Mouse (Mus musculus) spleen, embryonic (tissue): ENCODE measurements at regions not wholly inside any gene's neighbourhood (a gene's known extent, or its start where the extent isn't known, plus 50 kb on each side); places are given as distances from the start of the nearest gene placed in this dataset.

Experiments used
- CTCF ChIA-PET: fragments of 350-600 bp; sonication (Branson Sonifier 250); formaldehyde crosslinking; loops from one replicate; lab custom pipeline; 2022; lab: Charles Lee

- CTCF ChIA-PET = interaction anchor here (0.6 kb wide), 2 partner anchors 31 to 54 kb away, joined by 3 to 4 read pairs; no protein-coding TSS in a partner anchor
Observed at GRCm38 (mm10) chr8:10870423-10871055, 137.7 kb downstream of the Irs2 start.

GRCm38 (mm10) chr8:10869866-10870265 lies 138.4 kb downstream of the Irs2 start:
- CTCF ChIA-PET = no interaction called here

GRCm38 (mm10) chr8:10866696-10867395 lies 141.4 kb downstream of the Irs2 start:
- CTCF ChIA-PET = interaction anchor here (0.5 kb wide), 1 partner anchor 28 kb away, joined by 4 read pairs; no protein-coding TSS in a partner anchor

GRCm38 (mm10) chr8:10865941-10866513 lies 142.2 kb downstream of the Irs2 start:
- CTCF ChIA-PET = no interaction called here

GRCm38 (mm10) chr8:10865415-10865821 lies 142.8 kb downstream of the Irs2 start:
- CTCF ChIA-PET = interaction anchor here (0.7 kb wide), 1 partner anchor 270 kb away, joined by 3 read pairs; no protein-coding TSS in a partner anchor

- CTCF ChIA-PET = no interaction called here
Observed at GRCm38 (mm10) chr8:10862442-10862841, 145.8 kb downstream of the Irs2 start.

GRCm38 (mm10) chr8:10860810-10861209 lies 147.4 kb downstream of the Irs2 start:
- CTCF ChIA-PET = no interaction called here

GRCm38 (mm10) chr8:10857874-10858273 lies 150.4 kb downstream of the Irs2 start:
- CTCF ChIA-PET = no interaction called here

GRCm38 (mm10) chr8:10856996-10857720 lies 151.1 kb downstream of the Irs2 start:
- CTCF ChIA-PET = no interaction called here

GRCm38 (mm10) chr8:10855696-10856095 lies 152.6 kb downstream of the Irs2 start:
- CTCF ChIA-PET = no interaction called here

- CTCF ChIA-PET = no interaction called here
Observed at GRCm38 (mm10) chr8:10855131-10855530, 153.1 kb downstream of the Irs2 start.

- CTCF ChIA-PET = no interaction called here
Observed at GRCm38 (mm10) chr8:10854600-10854999, 153.7 kb downstream of the Irs2 start.

GRCm38 (mm10) chr8:10853901-10854300 lies 154.4 kb downstream of the Irs2 start:
- CTCF ChIA-PET = interaction anchor here (0.7 kb wide), 1 partner anchor 23 kb away, joined by 3 read pairs; no protein-coding TSS in a partner anchor

GRCm38 (mm10) chr8:10849916-10850315 lies 158.3 kb downstream of the Irs2 start:
- CTCF ChIA-PET = no interaction called here

- CTCF ChIA-PET = interaction anchor here (0.5 to 0.6 kb wide), 2 partner anchors 23 to 353 kb away, joined by 6 to 12 read pairs; no protein-coding TSS in a partner anchor
Observed at GRCm38 (mm10) chr8:10845607-10846006, 162.7 kb downstream of the Irs2 start.

GRCm38 (mm10) chr8:10840853-10841531 lies 167.3 kb downstream of the Irs2 start:
- CTCF ChIA-PET = interaction anchor here (0.6 kb wide), 1 partner anchor 158 kb away, joined by 3 read pairs; no protein-coding TSS in a partner anchor

- CTCF ChIA-PET = no interaction called here
Observed at GRCm38 (mm10) chr8:10840044-10840443, 168.2 kb downstream of the Irs2 start.

GRCm38 (mm10) chr8:10835054-10835453 lies 173.2 kb downstream of the Irs2 start:
- CTCF ChIA-PET = no interaction called here

GRCm38 (mm10) chr8:10831864-10832263 lies 176.4 kb downstream of the Irs2 start:
- CTCF ChIA-PET = interaction anchor here (0.6 kb wide), 1 partner anchor 75 kb away, joined by 3 read pairs; no protein-coding TSS in a partner anchor

GRCm38 (mm10) chr8:10831277-10831676 lies 177.0 kb downstream of the Irs2 start:
- CTCF ChIA-PET = interaction anchor here (0.5 to 0.6 kb wide), 2 partner anchors 75 to 83 kb away, joined by 3 to 4 read pairs; no protein-coding TSS in a partner anchor

GRCm38 (mm10) chr8:10830835-10831234 lies 177.4 kb downstream of the Irs2 start:
- CTCF ChIA-PET = interaction anchor here (0.5 to 0.6 kb wide), 2 partner anchors 23 to 84 kb away, joined by 3 to 4 read pairs; no protein-coding TSS in a partner anchor
